Mouse (Mus musculus) inflammation-experienced regulatory T-cells (primary cell): Measurements from ENCODE around the gene Cfap97d2. TPM values are rescaled to one million over a fixed set of nuclear protein-coding genes. Genes with fewer than 3 reads are reported as not detected.

ENCODE experiments used
- polyA plus RNA-seq, 2 experiments: library from polyadenylated mRNA; unstranded; fragments of 100-300 nt; shearing (Covaris generic); gene quantifications; one replicate each; pipeline ENCODE4 v1.2.1; 2017

Cfap97d2 gene
- 1 to 10 TPM in 1 of 2 experiments, not detected in 1; 1.5 TPM for polyA plus RNA-seq

DNA sequence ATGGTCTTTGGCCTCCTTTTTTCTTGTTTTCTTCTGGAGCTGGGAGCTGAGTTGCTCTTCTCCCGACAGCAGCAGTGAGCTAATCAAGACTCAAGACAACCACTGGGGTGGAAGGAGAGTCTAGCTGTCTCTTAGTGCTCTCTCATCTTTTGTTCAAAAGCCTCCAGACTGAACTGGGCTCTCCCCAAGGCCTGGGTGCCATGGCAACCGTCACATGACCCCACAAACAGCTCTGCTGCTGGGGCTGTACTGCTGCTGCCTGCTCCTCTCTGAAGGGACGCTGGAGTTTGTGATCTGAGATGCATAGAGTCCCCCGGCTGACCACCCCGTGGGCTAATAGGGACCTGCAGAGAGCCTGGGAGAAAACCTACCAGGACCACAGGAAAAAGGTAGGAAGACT lies at the start of gene Cfap97d2:
Cfap97d2 (plus strand) TSS at position 222 of the 400 bp plus-strand sequence.

DNA sequence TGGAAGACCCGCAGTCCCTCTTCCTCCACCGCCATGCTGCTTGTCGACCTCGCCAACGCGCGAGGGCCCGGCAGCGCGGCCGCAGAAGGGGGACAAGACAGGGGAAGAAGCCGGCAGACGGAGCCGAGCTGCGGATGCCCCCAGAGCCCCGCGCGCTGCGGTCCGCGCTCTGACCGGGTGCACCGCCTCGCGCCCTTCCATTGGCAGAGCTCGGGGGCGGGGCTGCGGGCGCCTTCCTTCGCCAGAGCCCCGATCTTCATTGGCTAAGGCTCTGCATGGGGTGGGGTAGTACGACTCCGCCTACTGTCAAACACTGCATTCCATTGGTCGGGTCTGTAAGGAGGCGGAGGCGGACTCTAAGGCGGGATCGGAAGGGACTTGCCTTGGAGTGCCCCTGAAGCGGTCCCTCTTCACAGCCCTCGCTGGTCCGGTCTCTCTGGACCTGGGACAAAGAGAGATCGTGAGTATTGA lies 28.2 kb upstream of the Cfap97d2 start, which contains the start of gene Rasa3:
Rasa3 (minus strand) TSS at position 191 of the 471 bp plus-strand sequence.

DNA sequence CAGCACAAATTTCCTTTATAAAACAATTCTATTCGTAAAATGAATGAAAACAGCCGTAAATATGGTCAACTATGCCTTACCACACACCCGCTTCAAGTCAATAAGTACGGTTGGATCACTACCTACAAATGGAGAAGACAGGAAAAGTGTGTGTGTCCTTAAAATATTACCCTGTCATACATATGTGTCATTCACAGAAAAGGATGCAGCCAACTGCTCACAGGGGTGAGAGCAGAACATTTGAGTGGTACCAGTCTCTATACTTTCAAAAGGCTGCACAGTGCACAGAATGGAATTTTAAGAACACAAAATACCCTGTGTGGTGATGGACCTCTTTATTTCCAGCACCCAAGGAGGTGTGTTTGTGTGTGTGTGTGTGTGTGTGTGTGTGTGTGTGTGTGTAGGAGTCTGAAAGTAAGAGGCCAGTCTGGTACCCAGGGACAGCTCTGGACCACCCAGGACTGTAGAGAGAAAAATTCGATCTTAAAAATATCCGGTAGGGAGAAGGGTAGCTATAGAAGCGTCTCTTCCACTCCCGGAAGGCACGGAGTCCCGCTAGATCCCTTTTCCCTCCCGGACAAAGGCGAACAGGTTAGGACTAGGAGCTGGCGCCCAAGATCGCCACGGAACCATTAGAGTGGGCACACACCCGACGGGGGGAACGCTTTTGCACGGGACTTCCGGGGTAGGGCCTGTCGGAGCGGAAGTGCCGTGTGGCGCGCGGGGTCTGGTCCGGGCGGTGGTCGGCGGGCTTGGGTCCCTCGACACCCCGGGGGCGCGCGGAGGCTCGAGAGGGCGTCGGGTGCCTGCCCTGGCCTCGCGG lies 51.5 kb downstream of the Cfap97d2 start, which contains the start of gene Cdc16:
Cdc16 (plus strand) TSS at position 695 of the 823 bp plus-strand sequence.

DNA sequence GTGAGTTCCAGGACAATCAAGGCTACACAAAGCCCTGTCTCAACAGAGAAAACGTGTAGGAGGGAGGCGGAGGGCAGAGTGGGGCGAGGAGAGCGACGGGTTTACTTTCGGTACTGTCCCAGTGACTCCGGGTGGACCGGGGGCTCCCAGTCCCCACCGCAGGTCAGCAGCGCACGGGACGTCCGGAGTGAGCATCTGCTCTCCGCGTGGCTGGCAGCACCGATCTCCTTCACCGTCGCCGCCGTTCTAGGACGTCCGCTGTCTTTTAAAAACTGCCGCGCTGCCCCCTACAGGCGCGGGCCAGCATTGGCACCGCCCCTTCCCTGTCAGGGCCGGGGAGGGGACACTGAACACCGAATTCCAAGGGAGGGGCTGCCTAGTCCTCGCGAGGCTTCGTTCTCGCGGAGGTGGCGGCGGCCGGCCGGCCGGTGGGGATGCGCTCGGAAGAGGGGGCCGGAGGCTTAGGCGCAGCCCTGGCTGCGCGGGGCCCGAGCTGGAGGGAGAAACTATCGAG lies 79.6 kb downstream of the Cfap97d2 start, which contains the start of gene Upf3a:
Upf3a (plus strand) TSS at position 366 of the 514 bp plus-strand sequence.

Other genes with a start within 250 kb of the Cfap97d2 start
- gene Gas6, start 211.4 kb upstream of the Cfap97d2 start, polyA plus RNA-seq = 1 to 10 TPM in 1 of 2 experiments, under 1 TPM in 1; 0.52 to 1.1 TPM
- gene 1700029H14Rik, start 143.4 kb upstream of the Cfap97d2 start, polyA plus RNA-seq = under 1 TPM; 0.31 to 0.43 TPM
- 100 to 1,000 TPM; 155 to 280 TPM for gene Rasa3, start 28.3 kb upstream of the Cfap97d2 start, polyA plus RNA-seq
- gene Cdc16, start 51.8 kb downstream of the Cfap97d2 start, polyA plus RNA-seq = 10 to 100 TPM; 54.8 to 61.7 TPM
- gene Upf3a, start 79.7 kb downstream of the Cfap97d2 start, polyA plus RNA-seq = 10 to 100 TPM; 38.8 to 56.0 TPM
- gene AF366264, start 132.5 kb downstream of the Cfap97d2 start, polyA plus RNA-seq = under 1 TPM in 1 of 2 experiments, not detected in 1; 0.59 TPM
- 10 to 100 TPM; 30.7 to 41.8 TPM for gene Champ1, start 163.8 kb downstream of the Cfap97d2 start, polyA plus RNA-seq
- gene Coprs, start 184.4 kb downstream of the Cfap97d2 start, polyA plus RNA-seq = 1 to 10 TPM; 1.0 to 3.5 TPM